Mouse (Mus musculus): Measurements from ENCODE around the gene Rab3gap2. TPM values are rescaled to one million over a fixed set of nuclear protein-coding genes. Genes with fewer than 3 reads are reported as not detected.

The Rab3gap2 gene
- total RNA-seq, 1 experiment: 38.8 TPM

GRCm38 (mm10) chr1:185335231-185335765 lies 131.4 kb downstream of the Rab3gap2 start:
- H3K36me3 ChIP-seq (ENCODE audit: control insufficient read depth, insufficient read depth, low read length, poor library complexity, severe bottlenecking): peaks cover 5% of the 10 kb centered on the region; the same call in 1 of the 2 replicates
- no peak overlapping the region for H3K9ac ChIP-seq (ENCODE audit: insufficient read depth, low read depth, low read length, poor library complexity, severe bottlenecking)
- no peak for DNase-seq (ENCODE audit: low read depth, low spot score)
- no peak for TF ChIP-seq CHD2 (IDR thresholded peaks at IDR 0.05; ENCODE audit: low read depth, low read length)
- no peak for TF ChIP-seq ZNF384 (IDR thresholded peaks at IDR 0.05; ENCODE audit: low read depth, low read length)
- TF ChIP-seq HCFC1 (IDR thresholded peaks at IDR 0.05; ENCODE audit: borderline replicate concordance, insufficient read depth, low read length): no peak
- TF ChIP-seq ZC3H11A (IDR thresholded peaks at IDR 0.05; ENCODE audit: borderline replicate concordance, low read depth, low read length): no peak
- TF ChIP-seq MAFK (IDR thresholded peaks at IDR 0.05; ENCODE audit: insufficient read depth, low read depth, low read length): no peak
- no peak overlapping the region; the same call in 1 of the 2 replicates for H3K27ac ChIP-seq (ENCODE audit: insufficient read depth, low read depth, low read length, poor library complexity, severe bottlenecking)
- in situ Hi-C loops (cut with MboI; ENCODE audit: low sequenced_read_pairs in 2 of 2, unreplicated experiment in 2 of 2): no loop called here
- H3K4me3 ChIP-seq (ENCODE audit: insufficient read depth in 1 of 2, low read depth in 1 of 2, low read length in 2 of 2, poor library complexity in 1 of 2, severe bottlenecking in 1 of 2): no peak overlapping the region; a peak in 1 of 4 replicates
- H3K4me1 ChIP-seq (ENCODE audit: control insufficient read depth in 2 of 2, insufficient read depth in 2 of 2, low read length in 2 of 2, poor library complexity in 1 of 2): peaks cover 2 to 4% of the 10 kb centered on the region in 2 experiments; a peak in 2 of 4 replicates
- no peaks in the 10 kb centered on the region for H3K9me3 ChIP-seq (ENCODE audit: control insufficient read depth, insufficient read depth, low read depth, low read length)

Other genes with a start within 250 kb of the Rab3gap2 start
- gene Mark1, start 204.5 kb upstream of the Rab3gap2 start, total RNA-seq (2012; rRNA removed): 3.3 and 3.6 TPM in 2 replicates
- 47.9 and 73.9 TPM in 2 replicates for gene Iars2, start 125.3 kb downstream of the Rab3gap2 start, total RNA-seq (2012; rRNA removed)
- 45.1 and 50.6 TPM in 2 replicates for gene Bpnt1, start 128.0 kb downstream of the Rab3gap2 start, total RNA-seq (2012; rRNA removed)
- 173 and 201 TPM in 2 replicates for gene Eprs, start 158.9 kb downstream of the Rab3gap2 start, total RNA-seq (2012; rRNA removed)

All from ES-E14 (cell line).